Mouse (Mus musculus) ES-E14 (cell line): ENCODE data around the gene Fmnl3.

ENCODE experiments used
- CHD2 ChIP-seq: IDR thresholded peaks from 2 replicates; pipeline ENCODE4 v1.6.1; 2014; ENCODE audit warnings: mild to moderate bottlenecking, low read depth, low read length, inconsistent platforms
- ZC3H11A ChIP-seq: IDR thresholded peaks from 2 replicates; pipeline ENCODE4 v1.6.1; 2012; ENCODE audit warnings: low read depth, mild to moderate bottlenecking, inconsistent platforms, low read length, borderline replicate concordance

DNA sequence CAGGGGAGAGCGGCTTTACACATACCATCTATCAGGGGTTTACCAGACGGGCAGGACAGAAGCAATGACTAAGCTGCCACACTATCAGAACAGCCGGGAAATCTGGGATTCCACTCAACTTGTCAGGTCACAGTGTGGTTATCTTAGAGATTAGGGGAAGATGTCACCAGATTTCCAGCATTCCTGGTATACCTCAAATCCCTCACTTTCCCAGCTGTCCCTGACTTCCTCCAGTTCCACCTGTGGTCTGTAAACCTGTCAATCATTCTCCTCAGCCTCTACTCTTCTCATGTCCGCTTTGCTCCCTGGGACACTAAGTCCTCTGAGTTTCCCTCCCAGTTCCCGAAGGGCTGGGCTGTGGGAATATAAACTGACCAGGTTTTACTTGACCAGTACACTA, 18.0 kb downstream of the Fmnl3 start:
- no peak for TF ChIP-seq ZC3H11A
- TF ChIP-seq CHD2: no peak
